Comparison of ENCODE assay signal across 1 mouse cellular context in the genomic region with DNA sequence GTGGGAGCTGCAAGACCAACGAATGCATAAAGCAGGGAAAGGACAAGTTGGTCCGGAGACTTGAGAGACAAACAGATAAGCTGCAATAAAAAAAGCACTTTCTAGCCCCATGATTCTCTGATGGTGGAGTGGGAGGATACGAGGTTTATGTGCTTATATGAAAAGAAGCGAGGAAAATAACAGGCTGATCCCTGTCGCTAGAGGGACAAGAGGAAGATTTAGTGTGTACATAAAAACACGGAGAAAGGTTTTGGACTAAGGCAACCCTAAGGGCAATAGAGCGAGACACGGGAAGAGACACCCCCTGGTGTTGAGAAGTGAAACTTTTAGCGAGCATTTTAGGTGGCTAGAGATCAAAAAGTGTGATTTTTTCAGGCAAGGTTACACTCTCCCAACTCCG.
TF ChIP-seq lines count a peak whose summit lies in the region.

No protein-coding gene starts in this region.

TF ChIP-seq in C2C12, 6 proteins besides CTCF, POLR2A, EP300 and RAD21 (continued from another document):
- TF ChIP-seq CEBPB (IDR thresholded peaks at IDR 0.05; ENCODE audit: low read depth) (no peak), MAX (IDR thresholded peaks at IDR 0.05) (no peak), MYOD1 (IDR thresholded peaks at IDR 0.05; ENCODE audit: control insufficient read depth, insufficient read length, low read depth) (no peak)
